Mouse (Mus musculus): ENCODE data around the gene Aph1a. TPM values are rescaled to one million over a fixed set of nuclear protein-coding genes. Genes with fewer than 3 reads are reported as not detected.
"Not testable (repeated sequence)": the region's sequence is repeated elsewhere in the genome, so short reads cannot be mapped to it uniquely, and the experiment has no call there.

Gene Aph1a
- polyA plus RNA-seq, 1 experiment from 2014 or later = 34.7 TPM

GRCm38 (mm10) chr3:95892066-95893052 is 1.4 kb upstream of the Aph1a start:
- DNase-seq = no peak
- H3K4me2 ChIP-seq (ENCODE audit: low read length) = peak overlapping the region; percentile 27
- 44% methylated on average over 11 of the region's 11 CpGs for WGBS
- H3K9me3 ChIP-seq (ENCODE audit: control insufficient read depth, low read length) = no peaks in the 10 kb centered on the region
- H3K9ac ChIP-seq (replicated peaks; ENCODE audit: low read length) = no peak overlapping the region
- no peak overlapping the region for H3K4me3 ChIP-seq (replicated peaks; ENCODE audit: low read depth, low read length)
- ATAC-seq (ENCODE audit: low FRiP score, low TSS enrichment) = no peak
- H3K36me3 ChIP-seq (ENCODE audit: control insufficient read depth, insufficient read depth, low read length) = no peaks in the 10 kb centered on the region
- peaks cover 12% of the 10 kb centered on the region for H3K4me1 ChIP-seq (ENCODE audit: control insufficient read depth, insufficient read depth, low read length)
- H3K27ac ChIP-seq (replicated peaks; ENCODE audit: low read depth, low read length) = peak overlapping the region; percentile 8; the same call in 1 of the 2 replicates
- no peaks in the 10 kb centered on the region for H3K27me3 ChIP-seq (ENCODE audit: control insufficient read depth, insufficient read depth, low read length)

- ATAC-seq (ENCODE audit: low FRiP score, low TSS enrichment) = no peak
- Histone ChIP-seq H3K4me1 (ENCODE audit: control insufficient read depth, insufficient read depth, low read length) (peaks cover 12% of the 10 kb centered on the region), H3K4me2 (ENCODE audit: low read length) (peak overlapping the region; percentile 58), H3K9me3 (ENCODE audit: control insufficient read depth, low read length) (no peaks in the 10 kb centered on the region), H3K9ac (replicated peaks; ENCODE audit: low read length) (0 out of 2 replicates have a peak overlapping the region, but pooled peaks have one; percentile 14), H3K27me3 (ENCODE audit: control insufficient read depth, insufficient read depth, low read length) (no peaks in the 10 kb centered on the region), H3K4me3 (replicated peaks; ENCODE audit: low read depth, low read length) (peak overlapping the region; percentile 59), H3K36me3 (ENCODE audit: control insufficient read depth, insufficient read depth, low read length) (peaks cover 5% of the 10 kb centered on the region; the same call in 1 of the 2 replicates), H3K27ac (replicated peaks; ENCODE audit: low read depth, low read length) (peak overlapping the region; percentile 71)
- WGBS = 26% methylated on average over 7 of the region's 7 CpGs
- no peak for DNase-seq
These were observed 643 bp upstream of the Aph1a start for GRCm38 (mm10) chr3:95893126-95893525.

- no peaks in the 10 kb centered on the region for H3K9me3 ChIP-seq (ENCODE audit: control insufficient read depth, low read length)
- H3K36me3 ChIP-seq (ENCODE audit: control insufficient read depth, insufficient read depth, low read length) = peaks cover 8% of the 10 kb centered on the region; the same call in 1 of the 2 replicates
- 0 out of 2 replicates have a peak overlapping the region, but pooled peaks have one; percentile 41 for H3K27ac ChIP-seq (replicated peaks; ENCODE audit: low read depth, low read length)
- H3K4me3 ChIP-seq (replicated peaks; ENCODE audit: low read depth, low read length) = peak overlapping the region; percentile 59
- no peaks in the 10 kb centered on the region for H3K27me3 ChIP-seq (ENCODE audit: control insufficient read depth, insufficient read depth, low read length)
- peak overlapping the region; percentile 72 for H3K9ac ChIP-seq (replicated peaks; ENCODE audit: low read length)
- peaks cover 12% of the 10 kb centered on the region for H3K4me1 ChIP-seq (ENCODE audit: control insufficient read depth, insufficient read depth, low read length)
- no peak for ATAC-seq (ENCODE audit: low FRiP score, low TSS enrichment)
- peak overlapping the region; percentile 92 for H3K4me2 ChIP-seq (ENCODE audit: low read length)
- 18% methylated on average over 16 of the region's 16 CpGs for WGBS
- DNase-seq = peak; percentile 40
These were observed 770 bp downstream of the Aph1a start for GRCm38 (mm10) chr3:95894317-95895160.

- ATAC-seq (ENCODE audit: low FRiP score, low TSS enrichment); H3K27me3 ChIP-seq (ENCODE audit: control insufficient read depth, insufficient read depth, low read length); H3K4me3 ChIP-seq (replicated peaks; ENCODE audit: low read depth, low read length); H3K36me3 ChIP-seq (ENCODE audit: control insufficient read depth, insufficient read depth, low read length); DNase-seq; H3K9ac ChIP-seq (replicated peaks; ENCODE audit: low read length); H3K9me3 ChIP-seq (ENCODE audit: control insufficient read depth, low read length); H3K4me2 ChIP-seq (ENCODE audit: low read length); H3K27ac ChIP-seq (replicated peaks; ENCODE audit: low read depth, low read length): not testable (repeated sequence)
- 87% methylated on average over 7 of the region's 7 CpGs for WGBS
- peaks cover 12% of the 10 kb centered on the region for H3K4me1 ChIP-seq (ENCODE audit: control insufficient read depth, insufficient read depth, low read length)
These were observed 1.7 kb downstream of the Aph1a start for GRCm38 (mm10) chr3:95895501-95895900.

- no peak for ATAC-seq (ENCODE audit: low FRiP score, low TSS enrichment)
- Histone ChIP-seq H3K4me1 (ENCODE audit: control insufficient read depth, insufficient read depth, low read length) (peaks cover 8% of the 10 kb centered on the region), H3K27ac (replicated peaks; ENCODE audit: low read depth, low read length) (no peak overlapping the region), H3K36me3 (ENCODE audit: control insufficient read depth, insufficient read depth, low read length) (peaks cover 8% of the 10 kb centered on the region; the same call in 1 of the 2 replicates), H3K4me2 (ENCODE audit: low read length) (no peak overlapping the region), H3K4me3 (replicated peaks; ENCODE audit: low read depth, low read length) (no peak overlapping the region), H3K9ac (replicated peaks; ENCODE audit: low read length) (no peak overlapping the region), H3K9me3 (ENCODE audit: control insufficient read depth, low read length) (no peaks in the 10 kb centered on the region), H3K27me3 (ENCODE audit: control insufficient read depth, insufficient read depth, low read length) (no peaks in the 10 kb centered on the region)
- DNase-seq = no peak
- WGBS = 81% methylated on average over 13 of the region's 13 CpGs
These were observed 6.2 kb downstream of the Aph1a start for GRCm38 (mm10) chr3:95899800-95900524.

- no peak overlapping the region for H3K27ac ChIP-seq (replicated peaks; ENCODE audit: low read depth, low read length)
- H3K9ac ChIP-seq (replicated peaks; ENCODE audit: low read length) = no peak overlapping the region
- H3K27me3 ChIP-seq (ENCODE audit: control insufficient read depth, insufficient read depth, low read length) = no peaks in the 10 kb centered on the region
- no peaks in the 10 kb centered on the region for H3K9me3 ChIP-seq (ENCODE audit: control insufficient read depth, low read length)
- WGBS = 68% methylated on average over 9 of the region's 9 CpGs
- H3K4me2 ChIP-seq (ENCODE audit: low read length) = no peak overlapping the region
- ATAC-seq (ENCODE audit: low FRiP score, low TSS enrichment) (no peak), DNase-seq (no peak)
- no peak overlapping the region for H3K4me3 ChIP-seq (replicated peaks; ENCODE audit: low read depth, low read length)
- peaks cover 12% of the 10 kb centered on the region for H3K4me1 ChIP-seq (ENCODE audit: control insufficient read depth, insufficient read depth, low read length)
- peaks cover 8% of the 10 kb centered on the region; the same call in 1 of the 2 replicates for H3K36me3 ChIP-seq (ENCODE audit: control insufficient read depth, insufficient read depth, low read length)
These were observed 8.0 kb downstream of the Aph1a start for GRCm38 (mm10) chr3:95901616-95902372.

- Histone ChIP-seq H3K9ac (replicated peaks; ENCODE audit: low read length) (no peak overlapping the region), H3K4me3 (replicated peaks; ENCODE audit: low read depth, low read length) (no peak overlapping the region), H3K27ac (replicated peaks; ENCODE audit: low read depth, low read length) (no peak overlapping the region), H3K4me2 (ENCODE audit: low read length) (no peak overlapping the region), H3K4me1 (ENCODE audit: control insufficient read depth, insufficient read depth, low read length) (peaks cover 12% of the 10 kb centered on the region), H3K27me3 (ENCODE audit: control insufficient read depth, insufficient read depth, low read length) (no peaks in the 10 kb centered on the region), H3K36me3 (ENCODE audit: control insufficient read depth, insufficient read depth, low read length) (peaks cover 8% of the 10 kb centered on the region; the same call in 1 of the 2 replicates), H3K9me3 (ENCODE audit: control insufficient read depth, low read length) (no peaks in the 10 kb centered on the region)
- ATAC-seq (ENCODE audit: low FRiP score, low TSS enrichment) (no peak), DNase-seq (no peak)
These were observed 8.5 kb downstream of the Aph1a start for GRCm38 (mm10) chr3:95902373-95902625.
